Mouse (Mus musculus) yolk sac, embryonic 10.5 days (tissue): ENCODE measurements around the gene Ubr7.
A peak's percentile ranks its signal among the peaks of the same experiment; 100 is the strongest.

Experiments
- DNase-seq: peaks from one replicate; pipeline ENCODE4 v3.0.0-alpha.2; 2017; ENCODE audit warnings: low spot score

Gene Ubr7

DNA sequence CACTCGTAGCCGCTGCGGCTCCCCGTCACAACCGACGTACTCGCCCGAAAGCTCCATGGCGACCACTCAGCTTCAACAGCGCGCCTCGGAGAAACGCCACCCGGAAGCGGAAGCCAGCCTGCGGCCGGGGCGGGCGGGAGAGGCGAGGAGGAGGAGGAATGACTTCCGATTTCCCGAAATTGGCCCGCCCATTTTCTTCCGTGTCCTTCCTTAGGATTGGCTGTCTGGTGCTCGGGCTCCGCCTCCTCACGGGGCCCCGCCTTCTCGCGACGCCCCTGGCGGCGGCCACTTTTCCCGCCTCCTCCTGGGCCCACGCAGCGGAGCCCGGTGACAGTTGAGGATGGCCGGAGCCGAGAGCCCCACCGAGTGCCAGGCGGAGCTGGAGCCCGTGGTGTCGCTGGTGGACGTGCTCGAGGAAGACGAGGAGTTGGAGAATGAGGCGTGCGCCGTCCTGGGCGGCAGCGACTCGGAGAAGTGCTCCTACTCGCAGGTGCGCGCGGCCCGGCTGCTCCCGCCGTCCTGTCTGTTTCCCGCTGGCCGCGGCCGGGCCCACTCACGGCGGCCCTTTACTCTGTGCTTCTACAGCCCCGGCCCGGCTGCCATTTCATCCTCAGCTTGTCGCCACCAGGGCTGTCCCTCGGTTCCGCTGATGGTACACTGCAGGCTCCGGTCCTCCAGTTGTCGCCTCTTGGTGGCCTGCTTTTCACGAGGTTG, at the start of gene Ubr7, which contains the start of the genes Gm28051 and Gon7:
Gene Ubr7, plus strand, starts transcription at position 279 of the 714 bp plus-strand sequence.
Gene Gm28051, minus strand, starts transcription at position 77 of the 714 bp plus-strand sequence.
Gene Gon7, minus strand, starts transcription at position 115 of the 714 bp plus-strand sequence.
- peak; percentile 97 for DNase-seq

GRCm38 (mm10) chr12:102708220-102708619, 49.5 kb upstream of the Ubr7 start:
- DNase-seq = peak; percentile 50

DNA sequence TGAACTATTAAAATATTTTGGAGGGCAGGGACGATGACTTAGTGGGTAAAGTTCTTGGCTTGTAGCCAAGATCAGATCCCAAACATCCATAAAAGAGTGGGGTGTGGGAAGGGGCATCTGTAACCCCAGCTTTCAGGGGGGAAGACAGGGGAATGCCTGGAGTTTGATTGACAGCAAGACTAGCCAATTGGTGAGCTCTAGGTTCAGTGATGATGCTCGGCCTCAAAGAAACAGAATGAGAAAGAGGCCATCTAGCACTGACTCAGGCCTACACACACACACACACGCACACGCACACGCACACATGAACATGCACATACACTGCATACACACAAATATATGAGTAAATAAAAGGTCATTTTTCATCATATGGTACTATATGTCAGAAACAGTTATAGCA, 47.9 kb upstream of the Ubr7 start:
- DNase-seq = no peak

- no peak for DNase-seq
These were observed 46.9 kb upstream of the Ubr7 start for GRCm38 (mm10) chr12:102710851-102711375.

- no peak for DNase-seq
These were observed 44.5 kb upstream of the Ubr7 start for GRCm38 (mm10) chr12:102713153-102713865.

GRCm38 (mm10) chr12:102714116-102714515, 43.7 kb upstream of the Ubr7 start:
- DNase-seq = no peak

DNA sequence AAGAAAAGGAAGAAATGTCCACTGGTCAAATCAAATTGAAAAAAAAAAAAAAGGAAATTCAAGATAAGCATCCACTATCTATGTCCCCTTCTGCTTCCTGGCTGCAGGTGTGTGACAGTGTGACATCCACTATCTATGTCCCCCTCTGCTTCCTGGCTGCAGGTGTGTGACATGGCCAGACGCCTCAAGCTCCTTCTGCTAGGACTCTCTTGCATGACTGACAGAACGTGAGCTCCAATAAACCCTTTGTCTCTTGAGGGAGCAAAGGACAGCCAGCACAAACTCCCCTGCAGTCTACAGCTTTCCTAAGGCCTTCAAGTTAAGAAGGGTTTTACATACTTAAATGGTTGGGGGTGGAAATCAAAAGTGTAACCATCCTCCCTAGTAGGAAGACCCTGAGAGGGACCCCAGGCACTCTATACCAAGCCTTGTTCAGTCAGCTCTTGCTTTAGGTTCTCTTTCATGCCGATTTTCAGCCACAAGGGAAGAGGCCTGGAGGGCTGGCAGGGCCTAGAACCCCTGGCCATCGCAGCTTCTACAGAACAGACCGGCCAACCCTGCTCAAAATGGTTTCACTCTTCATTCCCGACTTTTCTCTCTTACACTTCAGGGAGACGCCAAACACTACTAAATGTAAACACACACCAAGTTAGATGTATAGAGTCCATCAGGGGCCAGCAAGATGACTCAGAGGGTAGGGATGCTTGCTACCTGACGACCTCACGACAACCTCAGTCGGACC, 42.9 kb upstream of the Ubr7 start:
- DNase-seq = no peak

DNA sequence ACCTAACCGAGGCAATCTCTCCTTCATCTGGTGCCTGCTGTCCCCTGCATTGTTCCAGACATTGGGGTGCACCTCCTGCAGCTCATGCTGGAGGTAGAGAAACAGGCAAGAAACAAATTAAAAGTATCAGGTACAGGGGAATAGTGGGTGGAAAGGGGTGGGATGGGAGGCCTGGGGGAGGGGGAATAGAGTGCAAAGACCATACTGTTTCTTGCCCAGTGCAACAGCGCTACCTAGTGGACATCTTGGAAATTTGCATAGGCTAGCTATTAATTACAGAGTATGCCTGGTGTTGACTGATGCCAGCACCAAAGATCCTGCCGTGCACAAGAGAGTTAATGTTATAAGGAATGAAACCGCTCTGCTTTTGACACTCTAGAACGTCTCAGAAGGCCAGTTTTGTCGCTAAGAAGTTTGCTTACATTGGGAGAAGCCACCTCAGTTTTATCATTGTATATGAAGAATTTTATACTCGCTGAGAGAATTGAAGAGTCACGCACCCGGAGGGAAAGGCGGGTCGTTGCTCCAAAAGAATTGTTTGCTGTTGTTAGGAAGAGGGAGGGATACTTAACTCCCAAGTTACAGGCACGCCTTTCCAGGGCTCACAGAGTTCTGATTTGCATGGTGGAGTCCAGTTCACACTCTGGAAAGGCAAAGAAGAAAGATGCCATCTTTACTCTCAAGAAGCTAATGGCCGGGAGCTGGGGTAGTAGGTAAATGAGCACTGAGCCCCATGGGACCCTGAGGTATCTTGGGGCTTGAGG, 38.0 kb upstream of the Ubr7 start:
- no peak for DNase-seq

DNA sequence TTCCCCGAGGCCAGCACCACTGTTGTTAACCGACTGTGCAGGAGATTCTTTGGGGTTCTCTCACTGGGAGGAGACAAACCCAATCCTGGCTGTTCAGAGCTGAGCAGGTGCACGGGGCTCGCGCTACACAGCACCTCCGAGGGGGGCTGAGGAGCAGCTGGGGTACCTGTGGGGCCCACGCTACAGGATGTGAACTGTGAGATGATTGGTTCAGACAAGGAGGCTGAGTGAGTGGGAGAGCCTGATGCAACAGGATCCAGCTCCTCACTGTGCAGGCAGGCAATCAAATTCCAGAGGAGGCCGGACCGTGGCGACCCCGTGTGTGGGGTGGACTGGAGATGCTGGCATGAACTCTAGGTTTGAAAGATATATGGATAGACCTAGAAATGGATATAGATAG, 35.3 kb upstream of the Ubr7 start:
- DNase-seq = no peak

DNA sequence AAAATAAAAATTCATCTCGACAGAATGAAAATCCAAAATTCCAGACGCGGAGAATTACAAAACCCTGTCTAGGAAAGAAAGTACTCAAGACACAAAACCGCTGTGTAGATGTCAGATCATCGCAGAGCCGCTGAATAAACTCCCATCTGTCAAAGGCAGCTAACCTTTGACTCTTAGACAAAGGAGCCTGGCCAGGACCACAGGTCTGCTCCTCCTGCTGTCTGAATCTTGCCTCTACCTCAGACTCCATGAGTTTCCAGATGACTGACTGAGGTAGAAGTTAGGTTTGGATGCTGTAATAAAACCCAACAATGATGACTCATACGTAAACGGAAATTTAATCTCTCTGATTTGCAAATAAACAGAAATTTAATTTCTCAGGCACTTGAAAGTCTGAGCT, 34.8 kb upstream of the Ubr7 start:
- DNase-seq = no peak

DNA sequence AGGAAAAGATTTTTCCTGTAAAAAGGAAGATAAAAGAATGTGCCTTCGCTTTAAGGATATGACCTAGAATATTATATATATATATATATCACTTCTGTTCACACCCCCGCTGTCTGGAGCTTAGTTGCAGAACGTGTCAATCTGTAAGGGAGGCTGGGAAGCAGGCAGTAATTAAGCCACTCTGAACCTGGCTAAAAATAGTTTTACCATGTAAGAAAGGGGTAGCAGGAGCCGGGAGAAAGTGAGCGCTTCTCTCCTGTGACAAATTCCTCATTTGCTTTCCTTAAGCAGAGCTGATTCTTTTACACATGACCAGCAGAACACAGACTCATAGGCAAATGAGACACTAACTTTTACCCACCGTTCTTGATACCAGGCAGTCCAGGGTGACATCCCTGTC, 33.9 kb upstream of the Ubr7 start:
- DNase-seq = no peak

GRCm38 (mm10) chr12:102725146-102725545, 32.6 kb upstream of the Ubr7 start:
- no peak for DNase-seq

- no peak for DNase-seq
These were observed 32.0 kb upstream of the Ubr7 start for GRCm38 (mm10) chr12:102725761-102726175.

DNA sequence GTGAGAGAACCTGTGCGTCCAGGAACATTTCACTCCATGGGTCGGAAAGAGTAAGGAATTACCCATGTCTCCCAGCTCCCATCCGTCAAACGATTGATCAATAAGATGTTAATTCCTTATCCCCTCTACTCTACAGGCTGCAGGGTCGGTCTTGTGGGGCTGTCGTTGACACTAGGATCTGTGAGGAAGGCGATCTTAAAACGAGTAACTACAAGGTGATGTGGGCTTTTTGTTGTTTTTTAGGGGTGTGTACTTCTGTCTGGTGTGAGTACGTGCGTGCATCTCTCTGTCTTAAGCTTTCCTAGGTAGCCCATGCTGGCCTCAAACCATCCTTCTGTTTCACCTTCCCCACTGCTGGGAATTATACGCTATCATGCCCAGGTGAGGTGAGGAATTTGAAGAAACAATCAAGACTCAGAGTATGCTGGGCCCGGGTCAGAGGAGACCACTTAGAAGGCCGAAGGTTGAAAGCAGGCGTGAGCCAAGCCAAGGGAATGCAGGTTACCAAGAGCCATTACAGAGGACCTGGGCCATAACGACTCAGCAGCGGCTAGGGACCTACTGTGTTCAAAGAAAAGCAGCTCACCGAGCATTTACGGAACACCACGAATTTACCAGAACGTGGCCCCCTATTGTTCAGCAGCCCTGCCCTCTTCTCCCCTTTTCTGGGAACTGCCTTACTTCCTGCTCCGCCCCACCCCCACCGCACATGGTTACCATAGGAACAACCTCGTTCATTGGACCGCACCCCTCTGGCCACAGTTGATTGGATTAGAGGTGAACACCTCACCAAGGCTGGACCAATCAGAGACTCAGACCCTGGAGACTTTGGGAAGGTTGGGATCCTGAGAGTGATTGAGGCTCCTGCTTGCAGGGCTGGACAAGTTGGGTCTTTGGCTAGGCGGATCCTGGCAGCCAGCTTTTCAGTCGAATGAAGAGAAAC, 27.6 kb upstream of the Ubr7 start:
- DNase-seq = peak; percentile 91

GRCm38 (mm10) chr12:102730798-102731619, 26.8 kb upstream of the Ubr7 start:
- peak; percentile 71 for DNase-seq

DNA sequence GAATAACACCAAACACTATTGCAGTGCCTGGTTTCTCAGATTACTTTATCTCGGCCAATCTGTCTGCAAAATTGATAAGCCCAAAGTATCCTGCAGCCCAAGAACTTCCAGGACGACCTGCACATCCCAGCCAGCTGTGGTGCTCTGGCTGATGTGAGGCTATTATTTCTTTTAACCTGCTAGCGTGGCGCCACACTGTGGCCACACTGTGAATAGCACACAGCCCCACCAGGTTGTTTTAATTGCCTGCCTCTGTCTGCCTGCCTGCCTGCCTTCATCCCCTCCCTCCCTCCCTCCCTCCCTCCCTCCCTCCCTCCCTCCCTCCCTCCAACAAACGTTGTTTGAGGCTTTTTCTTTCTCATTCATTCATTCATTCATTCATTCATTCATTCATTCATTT, 24.4 kb upstream of the Ubr7 start:
- peak; percentile 50 for DNase-seq

DNA sequence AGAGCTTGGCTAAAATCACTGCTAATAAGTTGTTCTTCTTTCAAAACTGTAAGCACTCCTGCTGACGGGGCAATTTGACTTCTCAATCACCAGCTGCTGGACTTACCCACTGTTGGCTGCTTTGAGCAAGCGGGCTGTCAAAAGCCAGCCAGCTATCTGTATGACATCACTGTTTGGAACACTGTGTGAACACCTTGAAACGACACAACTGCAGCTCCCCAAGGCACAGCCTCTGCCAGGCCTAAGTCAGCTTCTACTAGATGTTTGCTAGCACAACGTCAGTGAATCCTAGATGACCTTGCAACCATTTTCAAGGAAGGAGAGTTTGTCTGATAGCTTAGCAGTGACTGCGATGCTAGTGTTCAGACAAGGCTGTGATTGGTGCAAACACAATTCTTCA, 18.7 kb upstream of the Ubr7 start:
- no peak for DNase-seq

DNA sequence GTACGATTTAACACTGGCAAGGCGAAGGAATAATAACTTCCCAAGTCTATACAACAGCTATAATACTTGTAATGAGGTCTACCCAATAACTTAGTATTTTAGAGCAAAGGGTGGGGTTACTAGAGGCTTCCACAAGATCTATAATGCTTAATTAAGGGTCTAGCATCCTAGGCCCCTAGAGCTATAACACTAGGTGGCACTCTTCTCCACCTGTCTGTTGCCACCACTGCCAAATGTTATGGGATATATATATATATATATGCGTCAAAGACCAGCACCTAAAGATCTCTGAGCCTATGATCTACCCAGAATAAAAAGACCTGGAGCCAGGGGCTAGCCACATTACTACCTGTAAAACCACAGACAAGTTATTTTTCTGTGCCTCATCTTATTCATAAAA, 17.5 kb upstream of the Ubr7 start:
- DNase-seq = no peak

- no peak for DNase-seq
These were observed 15.7 kb upstream of the Ubr7 start for GRCm38 (mm10) chr12:102742056-102742455.
